Mouse (Mus musculus): Measurements from ENCODE around the gene Sec22b. TPM values are rescaled to one million over a fixed set of nuclear protein-coding genes. Genes with fewer than 3 reads are reported as not detected.

Sec22b gene
- total RNA-seq, 1 experiment = 44.4 TPM

DNA sequence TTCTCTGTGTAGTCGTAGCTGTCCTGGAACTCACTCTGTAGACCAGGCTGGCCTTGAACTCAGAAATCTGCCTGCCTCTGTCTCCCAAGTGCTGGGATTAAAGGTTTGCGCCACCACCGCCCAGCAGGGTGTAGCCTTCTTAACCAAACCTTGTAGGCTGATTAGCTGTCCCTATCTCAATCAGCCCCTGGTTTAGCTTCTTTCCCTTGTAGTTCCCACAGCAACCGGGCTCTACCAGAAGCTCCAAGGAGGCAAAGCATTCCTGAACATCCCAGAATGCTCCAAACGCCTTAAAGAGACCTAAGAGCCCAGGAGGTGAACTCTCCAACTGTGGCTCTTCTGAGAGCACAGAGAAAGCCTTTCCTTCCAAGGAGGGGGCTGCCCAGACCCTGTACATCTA is 32.3 kb upstream of the Sec22b start:
- DNase-seq (ENCODE audit: low read depth, low spot score) = no peak
- Histone ChIP-seq H3K27ac (ENCODE audit: insufficient read depth, low read depth, low read length, poor library complexity, severe bottlenecking) (no peak overlapping the region), H3K36me3 (ENCODE audit: control insufficient read depth, insufficient read depth, low read length, poor library complexity, severe bottlenecking) (no peaks in the 10 kb centered on the region), H3K4me1 (ENCODE audit: control insufficient read depth in 2 of 2, insufficient read depth in 2 of 2, low read length in 2 of 2, poor library complexity in 1 of 2) (peaks cover 0 to 3% of the 10 kb centered on the region in 2 experiments; a peak in 1 of 4 replicates), H3K9ac (ENCODE audit: insufficient read depth, low read depth, low read length, poor library complexity, severe bottlenecking) (no peak overlapping the region), H3K9me3 (ENCODE audit: control insufficient read depth, insufficient read depth, low read depth, low read length) (no peaks in the 10 kb centered on the region), H3K4me3 (ENCODE audit: insufficient read depth in 1 of 2, low read depth in 1 of 2, low read length in 2 of 2, poor library complexity in 1 of 2, severe bottlenecking in 1 of 2) (no peak overlapping the region)
- in situ Hi-C loops (cut with MboI; ENCODE audit: low sequenced_read_pairs in 2 of 2, unreplicated experiment in 2 of 2) = no loop called here
- TF ChIP-seq CHD2 (IDR thresholded peaks at IDR 0.05; ENCODE audit: low read depth, low read length) = no peak
- TF ChIP-seq ZNF384 (IDR thresholded peaks at IDR 0.05; ENCODE audit: low read depth, low read length) = no peak

DNA sequence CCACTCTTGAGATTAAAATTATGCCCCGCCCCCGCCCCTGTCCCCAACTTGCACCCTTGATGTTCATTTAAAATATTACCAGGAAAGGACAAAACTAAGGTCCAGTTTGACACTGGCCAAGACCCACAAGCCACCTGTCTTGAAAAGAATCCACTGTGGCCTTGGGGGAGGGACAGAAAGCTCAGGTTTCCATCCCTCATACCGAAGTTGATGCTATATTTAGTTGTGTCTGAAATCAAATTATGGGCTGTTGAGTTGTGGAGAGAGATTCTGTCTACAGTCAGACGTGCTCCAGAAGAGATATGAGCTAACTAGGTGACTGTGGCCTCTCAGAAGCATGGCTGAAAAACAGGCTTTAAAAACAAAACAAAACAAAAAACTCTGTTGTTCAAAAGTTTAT is 31.3 kb upstream of the Sec22b start:
- Histone ChIP-seq H3K36me3 (ENCODE audit: control insufficient read depth, insufficient read depth, low read length, poor library complexity, severe bottlenecking) (no peaks in the 10 kb centered on the region), H3K4me3 (ENCODE audit: insufficient read depth in 1 of 2, low read depth in 1 of 2, low read length in 2 of 2, poor library complexity in 1 of 2, severe bottlenecking in 1 of 2) (no peak overlapping the region), H3K4me1 (ENCODE audit: control insufficient read depth in 2 of 2, insufficient read depth in 2 of 2, low read length in 2 of 2, poor library complexity in 1 of 2) (peaks cover 0 to 6% of the 10 kb centered on the region in 2 experiments; a peak in 2 of 4 replicates), H3K9me3 (ENCODE audit: control insufficient read depth, insufficient read depth, low read depth, low read length) (no peaks in the 10 kb centered on the region), H3K9ac (ENCODE audit: insufficient read depth, low read depth, low read length, poor library complexity, severe bottlenecking) (no peak overlapping the region), H3K27ac (ENCODE audit: insufficient read depth, low read depth, low read length, poor library complexity, severe bottlenecking) (no peak overlapping the region)
- DNase-seq (ENCODE audit: low read depth, low spot score) = no peak
- in situ Hi-C loops (cut with MboI; ENCODE audit: low sequenced_read_pairs in 2 of 2, unreplicated experiment in 2 of 2) = no loop called here
- TF ChIP-seq ZNF384 (IDR thresholded peaks at IDR 0.05; ENCODE audit: low read depth, low read length) = no peak
- TF ChIP-seq CHD2 (IDR thresholded peaks at IDR 0.05; ENCODE audit: low read depth, low read length) = no peak
- no peak for TF ChIP-seq MAFK (IDR thresholded peaks at IDR 0.05; ENCODE audit: insufficient read depth, low read depth, low read length)

DNA sequence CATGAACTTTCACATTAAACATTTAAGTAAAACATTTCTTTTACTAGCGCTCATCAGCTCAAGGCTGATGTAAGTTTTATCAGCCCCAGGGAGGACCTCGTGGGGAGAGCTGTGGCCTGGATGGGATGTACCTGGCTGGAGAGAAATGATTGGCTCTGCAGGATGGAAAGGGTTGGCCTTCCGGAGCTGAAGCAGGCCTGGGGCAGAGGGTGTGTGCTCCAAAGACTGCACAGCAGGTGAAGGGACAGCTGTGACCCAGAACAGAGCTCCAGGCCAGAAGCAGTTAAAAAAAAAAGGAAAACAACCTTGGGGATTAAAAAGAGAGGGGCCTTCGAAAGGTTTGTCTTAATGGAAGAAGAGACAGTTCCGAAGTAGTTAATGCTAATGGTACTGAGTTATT is 26.2 kb upstream of the Sec22b start:
- in situ Hi-C loops (cut with MboI; ENCODE audit: low sequenced_read_pairs in 2 of 2, unreplicated experiment in 2 of 2) = no loop called here
- Histone ChIP-seq H3K9ac (ENCODE audit: insufficient read depth, low read depth, low read length, poor library complexity, severe bottlenecking) (no peak overlapping the region), H3K9me3 (ENCODE audit: control insufficient read depth, insufficient read depth, low read depth, low read length) (no peaks in the 10 kb centered on the region), H3K27ac (ENCODE audit: insufficient read depth, low read depth, low read length, poor library complexity, severe bottlenecking) (no peak overlapping the region; the same call in 1 of the 2 replicates), H3K4me1 (ENCODE audit: control insufficient read depth in 2 of 2, insufficient read depth in 2 of 2, low read length in 2 of 2, poor library complexity in 1 of 2) (peaks cover 0 to 11% of the 10 kb centered on the region in 2 experiments; a peak in 3 of 4 replicates), H3K4me3 (ENCODE audit: insufficient read depth in 1 of 2, low read depth in 1 of 2, low read length in 2 of 2, poor library complexity in 1 of 2, severe bottlenecking in 1 of 2) (peak overlapping the region in 1 of 2 experiments; percentile 11; a peak in 1 of 4 replicates), H3K36me3 (ENCODE audit: control insufficient read depth, insufficient read depth, low read length, poor library complexity, severe bottlenecking) (no peaks in the 10 kb centered on the region)
- DNase-seq (ENCODE audit: low read depth, low spot score) = peak; percentile 60
- no peak for TF ChIP-seq ZC3H11A (IDR thresholded peaks at IDR 0.05; ENCODE audit: borderline replicate concordance, low read depth, low read length)
- TF ChIP-seq CHD2 (IDR thresholded peaks at IDR 0.05; ENCODE audit: low read depth, low read length) = no peak
- TF ChIP-seq HCFC1 (IDR thresholded peaks at IDR 0.05; ENCODE audit: borderline replicate concordance, insufficient read depth, low read length) = no peak
- 0 out of 2 replicates have a peak, but pooled peaks have one; percentile 17 for TF ChIP-seq ZNF384 (IDR thresholded peaks at IDR 0.05; ENCODE audit: low read depth, low read length)

DNA sequence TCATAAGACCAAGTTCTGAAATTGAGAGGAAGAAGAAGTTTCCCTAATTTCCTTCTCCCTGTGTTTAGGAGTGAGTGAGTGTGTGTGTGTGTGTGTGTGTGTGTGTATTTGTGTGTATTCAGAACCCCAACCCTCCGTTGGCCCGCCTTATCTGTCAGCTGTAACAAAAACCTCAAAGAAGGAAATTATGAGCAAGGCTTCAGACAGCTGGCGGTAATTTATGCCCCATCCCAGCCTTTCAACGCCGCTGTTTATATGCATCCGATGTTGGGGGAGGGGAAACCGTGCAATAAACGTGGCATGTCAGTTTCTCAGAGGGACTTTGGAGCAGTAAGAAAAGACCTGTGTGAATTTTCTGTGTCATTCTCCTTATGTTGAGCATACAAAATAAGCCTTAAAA is 24.7 kb upstream of the Sec22b start:
- peaks cover 0 to 11% of the 10 kb centered on the region in 2 experiments; a peak in 3 of 4 replicates for H3K4me1 ChIP-seq (ENCODE audit: control insufficient read depth in 2 of 2, insufficient read depth in 2 of 2, low read length in 2 of 2, poor library complexity in 1 of 2)
- H3K4me3 ChIP-seq (ENCODE audit: insufficient read depth in 1 of 2, low read depth in 1 of 2, low read length in 2 of 2, poor library complexity in 1 of 2, severe bottlenecking in 1 of 2) = no peak overlapping the region
- no peaks in the 10 kb centered on the region for H3K36me3 ChIP-seq (ENCODE audit: control insufficient read depth, insufficient read depth, low read length, poor library complexity, severe bottlenecking)
- H3K9me3 ChIP-seq (ENCODE audit: control insufficient read depth, insufficient read depth, low read depth, low read length) = no peaks in the 10 kb centered on the region
- no peak overlapping the region for H3K27ac ChIP-seq (ENCODE audit: insufficient read depth, low read depth, low read length, poor library complexity, severe bottlenecking)
- no peak for DNase-seq (ENCODE audit: low read depth, low spot score)
- no peak overlapping the region for H3K9ac ChIP-seq (ENCODE audit: insufficient read depth, low read depth, low read length, poor library complexity, severe bottlenecking)
- TF ChIP-seq MAFK (IDR thresholded peaks at IDR 0.05; ENCODE audit: insufficient read depth, low read depth, low read length) = no peak
- no peak for TF ChIP-seq HCFC1 (IDR thresholded peaks at IDR 0.05; ENCODE audit: borderline replicate concordance, insufficient read depth, low read length)
- in situ Hi-C loops (cut with MboI; ENCODE audit: low sequenced_read_pairs in 2 of 2, unreplicated experiment in 2 of 2) = no loop called here

DNA sequence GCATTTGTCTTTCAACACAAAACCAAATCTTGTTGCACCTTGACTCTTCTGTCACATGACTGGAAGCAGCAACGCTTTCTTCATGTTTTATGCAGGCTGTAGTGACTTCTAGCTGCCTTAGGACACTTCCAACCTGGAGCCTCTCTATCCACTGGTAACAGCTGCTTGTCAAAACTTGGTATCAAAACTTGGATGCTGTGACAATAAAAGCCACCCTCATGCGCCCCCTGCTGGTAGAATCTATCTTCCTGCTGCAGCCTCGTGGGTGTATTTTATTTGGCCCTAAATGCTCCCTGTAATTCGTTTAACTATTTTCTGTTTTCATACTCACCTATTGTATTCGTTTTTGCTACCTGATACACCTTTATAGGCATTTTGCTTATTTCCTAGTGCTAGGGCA is 21.8 kb upstream of the Sec22b start:
- TF ChIP-seq ZC3H11A (IDR thresholded peaks at IDR 0.05; ENCODE audit: borderline replicate concordance, low read depth, low read length) (peak; percentile 72), ZNF384 (IDR thresholded peaks at IDR 0.05; ENCODE audit: low read depth, low read length) (no peak), CHD2 (IDR thresholded peaks at IDR 0.05; ENCODE audit: low read depth, low read length) (no peak), HCFC1 (IDR thresholded peaks at IDR 0.05; ENCODE audit: borderline replicate concordance, insufficient read depth, low read length) (no peak), MAFK (IDR thresholded peaks at IDR 0.05; ENCODE audit: insufficient read depth, low read depth, low read length) (no peak)
- H3K9ac ChIP-seq (ENCODE audit: insufficient read depth, low read depth, low read length, poor library complexity, severe bottlenecking) = no peak overlapping the region
- H3K27ac ChIP-seq (ENCODE audit: insufficient read depth, low read depth, low read length, poor library complexity, severe bottlenecking) = no peak overlapping the region
- DNase-seq (ENCODE audit: low read depth, low spot score) = peak; percentile 65
- H3K9me3 ChIP-seq (ENCODE audit: control insufficient read depth, insufficient read depth, low read depth, low read length) = no peaks in the 10 kb centered on the region
- peaks cover 0 to 11% of the 10 kb centered on the region in 2 experiments; a peak in 3 of 4 replicates for H3K4me1 ChIP-seq (ENCODE audit: control insufficient read depth in 2 of 2, insufficient read depth in 2 of 2, low read length in 2 of 2, poor library complexity in 1 of 2)
- H3K36me3 ChIP-seq (ENCODE audit: control insufficient read depth, insufficient read depth, low read length, poor library complexity, severe bottlenecking) = no peaks in the 10 kb centered on the region
- H3K4me3 ChIP-seq (ENCODE audit: insufficient read depth in 1 of 2, low read depth in 1 of 2, low read length in 2 of 2, poor library complexity in 1 of 2, severe bottlenecking in 1 of 2) = no peak overlapping the region
- in situ Hi-C loops (cut with MboI; ENCODE audit: low sequenced_read_pairs in 2 of 2, unreplicated experiment in 2 of 2) = no loop called here

All from ES-E14 (cell line).